Mouse (Mus musculus): ENCODE results near the gene Clock.

The Clock gene

DNA sequence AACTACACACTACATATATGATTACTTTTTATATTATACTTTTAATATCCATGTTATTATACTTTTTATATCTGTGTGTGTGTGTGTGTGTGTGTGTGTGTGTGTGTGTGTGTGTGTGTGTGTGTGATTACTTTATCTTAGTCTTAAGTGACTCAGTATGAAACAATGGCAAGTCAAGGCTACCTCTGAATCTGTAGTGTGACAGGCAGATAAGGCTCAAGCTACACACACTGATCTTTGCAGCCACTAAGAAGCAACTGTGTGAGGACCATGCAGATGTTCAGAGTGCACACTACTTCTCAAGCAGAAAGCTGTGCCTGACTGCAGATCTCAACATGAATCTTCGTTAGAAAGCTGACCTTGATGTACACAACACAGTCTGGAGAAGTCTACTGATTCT is 20.7 kb downstream of the Clock start:
- WGBS = 70% methylated on average over 1 of the region's 1 CpGs

DNA sequence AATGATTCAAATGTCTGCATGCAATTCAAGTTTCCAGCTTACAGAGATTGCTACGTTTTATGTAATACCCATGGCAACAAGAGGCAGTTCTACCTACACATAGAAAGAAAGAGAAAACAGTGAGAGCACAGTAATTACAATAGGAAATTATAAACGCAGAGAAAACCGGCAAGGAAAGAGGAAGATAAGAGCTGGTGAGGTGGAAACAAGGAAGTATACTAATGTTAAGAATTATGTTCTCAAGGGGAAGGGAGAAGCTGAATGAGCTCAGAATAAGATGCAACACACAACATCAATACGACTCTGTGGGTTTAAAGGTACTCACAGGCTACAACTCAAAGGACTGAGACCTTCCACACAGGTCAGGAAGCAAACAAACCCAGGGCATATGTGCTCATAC is 29.6 kb downstream of the Clock start:
- WGBS = 49% methylated on average over 4 of the region's 4 CpGs

DNA sequence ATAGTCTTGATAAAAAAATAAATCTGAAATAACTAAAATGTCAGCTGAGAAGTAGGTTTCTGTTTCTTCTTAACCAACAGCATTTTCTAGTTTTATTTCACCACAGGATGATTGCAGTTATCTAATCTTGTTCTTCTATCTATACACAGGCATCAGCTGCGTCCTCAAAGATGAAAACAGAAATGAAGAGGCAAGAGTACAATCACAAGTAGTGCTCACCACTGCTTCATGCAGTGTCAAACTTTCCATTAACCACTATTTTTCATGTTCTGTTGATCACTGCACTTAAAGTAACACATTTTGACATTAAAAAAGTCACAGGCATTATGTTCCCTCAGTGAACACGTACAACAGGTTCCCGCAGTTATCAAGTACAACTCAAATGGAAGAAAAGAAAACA is 53.6 kb downstream of the Clock start:
- WGBS = 83% methylated on average over 3 of the region's 3 CpGs

DNA sequence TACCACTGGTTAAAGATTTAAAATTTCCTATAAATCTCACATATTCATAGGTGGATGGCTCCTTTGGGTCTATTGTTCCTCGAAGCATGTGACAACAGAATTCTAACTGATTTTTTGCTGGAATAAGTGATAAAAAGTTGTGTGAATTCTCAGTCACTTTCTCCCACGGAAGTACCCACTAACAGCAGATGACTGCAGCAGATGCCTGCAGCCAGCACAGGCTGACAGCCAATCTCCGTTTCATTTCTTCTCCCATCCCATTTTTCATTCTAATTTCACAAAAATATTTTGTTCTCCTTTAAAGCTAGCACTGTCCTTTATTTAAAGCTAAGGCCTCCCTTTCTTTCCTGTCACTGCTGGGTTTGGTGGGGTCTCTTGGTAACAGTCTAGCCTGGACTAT is 59.2 kb downstream of the Clock start:
- WGBS = 48% methylated on average over 3 of the region's 3 CpGs

DNA sequence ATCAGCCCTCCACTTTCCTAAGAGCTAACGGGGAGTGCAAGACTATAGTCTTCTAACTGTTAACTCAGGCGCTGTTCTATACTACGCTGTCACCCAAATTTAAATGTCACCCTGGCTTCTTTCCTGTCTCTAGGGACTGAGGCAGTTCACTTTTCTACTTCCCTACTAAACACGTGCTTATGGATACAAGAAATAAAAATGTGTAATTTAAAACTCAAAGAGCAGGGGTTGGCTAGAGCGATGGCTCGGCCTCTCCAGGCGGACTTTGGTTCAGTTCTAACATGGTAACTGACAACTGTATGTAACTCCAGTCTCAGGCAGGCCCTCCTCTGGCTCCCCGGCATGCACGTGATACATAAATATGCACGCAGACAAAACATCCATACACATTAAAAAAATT is 60.2 kb downstream of the Clock start:
- 90% methylated on average over 10 of the region's 10 CpGs for WGBS

DNA sequence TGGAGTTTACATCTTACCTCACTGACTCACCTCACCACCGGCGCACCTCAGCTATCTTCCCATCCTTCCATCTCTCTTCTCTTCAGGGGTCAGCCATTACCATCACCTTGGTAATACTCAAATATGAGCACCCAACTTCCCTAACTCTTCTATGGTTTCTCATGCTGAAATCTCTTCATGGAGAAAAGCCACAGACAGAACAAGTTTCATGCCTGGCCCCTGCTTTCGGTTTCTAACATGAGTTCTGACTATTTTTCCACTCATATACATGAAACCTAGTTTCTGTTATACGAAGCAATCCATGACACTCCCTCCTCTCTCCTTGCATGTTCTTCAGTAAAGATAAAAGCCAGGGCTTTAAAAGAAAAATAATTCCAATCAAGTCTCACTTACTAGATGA is 60.7 kb downstream of the Clock start:
- WGBS = 97% methylated on average over 4 of the region's 4 CpGs

DNA sequence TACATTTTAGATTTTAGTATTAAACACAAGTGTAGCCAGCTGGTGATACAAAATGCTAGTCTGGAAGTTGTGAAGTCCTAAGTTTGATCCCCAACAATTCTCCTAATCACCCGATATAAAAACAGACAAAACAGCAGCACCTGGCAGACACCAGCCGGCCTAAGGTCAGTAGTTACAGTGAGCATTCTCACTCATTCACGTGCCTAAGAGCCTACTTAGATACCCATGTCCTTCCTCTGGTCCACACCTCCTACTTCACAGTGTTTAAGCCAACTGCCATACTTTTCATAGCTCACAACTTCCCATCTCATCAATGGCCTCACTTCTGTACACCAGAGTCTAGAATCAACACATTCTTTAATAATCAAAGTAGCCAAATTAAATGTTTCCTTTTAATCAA is 61.3 kb downstream of the Clock start:
- 78% methylated on average over 3 of the region's 3 CpGs for WGBS

DNA sequence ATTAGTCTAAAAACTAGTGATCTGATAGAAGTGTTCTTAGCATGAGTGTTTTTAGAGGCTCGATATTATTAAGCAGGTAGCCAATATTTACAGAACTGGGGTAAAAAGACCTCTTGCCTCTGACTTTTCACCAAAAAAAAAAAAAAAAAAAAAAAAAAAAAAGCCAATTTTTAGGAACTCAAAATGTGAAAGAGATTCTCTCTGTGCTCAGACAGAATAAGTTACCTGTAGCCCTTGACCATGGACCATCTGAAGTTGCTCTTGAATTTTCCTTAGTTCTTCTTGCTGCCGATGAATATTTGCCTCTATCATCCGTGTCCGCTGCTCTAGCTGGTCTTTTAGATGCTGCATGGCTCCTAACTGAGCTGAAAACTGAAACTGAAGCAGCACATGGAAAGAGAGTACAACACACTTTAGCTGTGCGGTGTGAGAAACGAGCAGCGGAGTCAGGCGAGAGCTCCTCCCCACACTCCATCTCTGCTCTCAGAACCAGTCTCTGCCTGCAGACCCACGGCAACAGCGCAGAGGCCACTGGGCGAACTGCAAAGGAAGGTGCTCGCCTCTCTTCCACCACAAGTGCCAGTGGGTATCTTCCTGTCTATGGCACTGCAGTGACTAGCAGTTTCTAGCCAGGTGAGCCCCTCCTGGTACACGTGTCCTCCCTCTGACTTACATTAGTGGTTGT is 73.3 kb downstream of the Clock start:
- WGBS = 95% methylated on average over 13 of the region's 13 CpGs

DNA sequence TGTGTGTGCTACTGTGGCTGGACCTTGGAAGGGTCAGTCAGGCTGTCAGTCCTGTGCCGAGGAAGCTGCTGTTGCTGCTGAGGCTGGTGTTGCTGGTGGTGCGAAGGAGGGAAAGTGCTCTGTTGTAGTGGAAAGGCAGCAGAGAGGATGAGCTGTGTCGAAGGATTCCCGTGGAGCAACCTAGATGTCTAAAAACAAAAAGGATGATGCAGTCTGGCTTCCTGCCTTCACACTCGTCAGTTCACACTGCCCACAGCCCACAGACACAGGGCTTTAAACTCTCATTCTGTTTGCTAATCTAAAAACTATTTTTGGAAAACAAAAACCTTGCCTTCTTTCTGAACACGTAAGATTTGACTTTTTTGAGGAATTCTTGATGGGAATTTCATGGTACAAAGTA is 87.9 kb downstream of the Clock start:
- 25% methylated on average over 6 of the region's 6 CpGs for WGBS

DNA sequence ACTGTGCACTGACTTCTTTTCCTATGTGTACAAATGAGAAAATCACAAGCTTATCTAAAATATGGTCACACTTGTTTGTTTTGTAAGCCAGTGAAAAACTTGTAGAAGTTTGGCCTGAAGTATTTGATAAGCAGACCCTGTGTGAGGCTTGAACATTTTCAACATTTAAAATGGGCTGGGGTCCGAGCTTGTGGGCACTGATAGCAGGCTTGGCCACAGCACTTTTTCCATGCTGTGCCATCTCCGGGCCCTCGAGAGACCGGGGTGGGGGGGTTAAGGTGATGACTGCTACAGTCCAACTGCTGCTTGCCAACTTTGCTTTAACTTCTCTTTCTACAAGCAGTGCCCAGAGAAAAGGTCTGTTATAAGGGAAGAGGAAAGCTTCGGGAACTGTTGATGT is 96.5 kb downstream of the Clock start:
- 84% methylated on average over 5 of the region's 5 CpGs for WGBS

DNA sequence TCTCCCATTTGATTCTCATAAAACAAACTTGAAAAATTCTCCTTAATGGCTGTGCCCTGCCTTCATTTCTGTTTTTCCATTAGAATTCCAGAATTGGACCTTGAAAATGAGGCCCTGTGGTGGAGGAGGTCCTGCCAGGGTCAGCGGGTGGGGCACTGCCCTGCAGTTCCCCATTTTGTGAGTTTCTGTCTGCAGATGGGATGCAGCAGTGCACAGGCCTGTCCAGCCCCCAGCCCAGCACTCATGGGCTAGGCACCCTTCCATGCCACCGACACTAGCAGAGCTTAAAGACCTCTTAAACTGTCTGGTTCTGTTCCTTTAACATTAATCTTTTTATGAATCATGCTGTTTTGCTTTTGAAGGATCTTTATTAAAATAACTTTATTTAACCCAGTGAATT is 98.7 kb downstream of the Clock start:
- WGBS = 79% methylated on average over 2 of the region's 2 CpGs

DNA sequence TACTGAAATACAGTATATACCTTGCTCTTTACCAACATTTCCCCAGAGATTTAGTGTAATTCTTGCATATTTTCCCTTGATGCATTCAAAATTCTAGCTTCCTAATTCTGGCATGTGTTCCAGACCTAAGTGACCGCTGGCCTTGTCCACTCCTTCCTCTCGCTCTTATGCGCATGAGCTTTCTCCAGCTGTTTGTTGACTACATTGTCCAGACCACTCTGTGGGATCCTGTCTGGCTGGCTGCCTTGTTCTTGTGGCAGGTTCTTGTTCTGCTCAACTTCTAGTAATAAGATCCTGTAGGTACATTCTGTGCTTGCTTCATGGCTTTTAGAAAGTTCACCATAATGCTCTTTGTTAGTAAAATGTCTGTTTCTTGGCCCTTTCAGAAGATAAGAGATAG is 101.4 kb downstream of the Clock start:
- 74% methylated on average over 3 of the region's 3 CpGs for WGBS

DNA sequence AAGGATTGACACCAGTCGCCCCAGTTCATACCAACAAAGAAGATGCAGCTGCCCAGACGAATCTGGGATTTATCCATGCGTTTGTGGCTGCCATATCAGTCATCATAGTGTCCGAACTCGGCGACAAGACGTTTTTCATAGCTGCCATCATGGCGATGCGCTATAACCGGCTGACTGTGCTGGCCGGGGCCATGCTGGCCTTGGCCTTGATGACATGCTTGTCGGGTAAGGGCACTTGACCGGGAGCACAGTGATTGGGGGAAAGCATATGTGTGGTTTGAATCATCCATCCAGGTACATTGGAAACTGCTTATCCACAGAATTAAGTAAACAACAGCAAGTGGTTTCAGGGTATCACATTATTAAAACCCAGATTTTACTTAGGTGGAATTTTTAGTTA is 105.2 kb downstream of the Clock start:
- 93% methylated on average over 13 of the region's 13 CpGs for WGBS

DNA sequence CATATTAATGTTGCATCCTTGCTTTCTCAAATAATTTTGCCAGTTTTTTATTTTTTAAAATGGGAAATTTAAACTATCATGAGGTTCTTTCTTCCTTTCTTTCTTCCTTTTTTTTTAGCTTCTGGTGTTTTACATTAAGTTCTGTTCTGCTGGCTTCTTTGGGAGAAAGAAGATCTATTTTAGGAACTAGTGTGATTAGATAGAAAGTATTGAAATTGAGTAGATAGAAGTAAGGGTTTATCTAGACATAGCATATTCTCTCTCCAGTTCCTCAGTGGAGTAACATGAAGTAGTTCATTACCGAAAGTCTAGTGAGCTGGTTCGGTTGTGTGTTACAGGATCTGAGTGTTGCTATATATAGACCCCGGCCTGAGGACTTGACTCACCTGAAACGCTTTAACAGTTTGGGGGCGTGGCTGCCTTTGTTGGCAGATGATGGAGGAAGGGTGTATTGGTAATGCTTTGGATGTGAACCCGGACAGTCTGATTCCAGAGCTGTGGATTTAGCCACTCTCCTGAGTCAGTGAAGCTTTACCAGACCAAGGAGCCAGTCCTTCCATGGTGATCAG is 110.1 kb downstream of the Clock start:
- 64% methylated on average over 6 of the region's 6 CpGs for WGBS

DNA sequence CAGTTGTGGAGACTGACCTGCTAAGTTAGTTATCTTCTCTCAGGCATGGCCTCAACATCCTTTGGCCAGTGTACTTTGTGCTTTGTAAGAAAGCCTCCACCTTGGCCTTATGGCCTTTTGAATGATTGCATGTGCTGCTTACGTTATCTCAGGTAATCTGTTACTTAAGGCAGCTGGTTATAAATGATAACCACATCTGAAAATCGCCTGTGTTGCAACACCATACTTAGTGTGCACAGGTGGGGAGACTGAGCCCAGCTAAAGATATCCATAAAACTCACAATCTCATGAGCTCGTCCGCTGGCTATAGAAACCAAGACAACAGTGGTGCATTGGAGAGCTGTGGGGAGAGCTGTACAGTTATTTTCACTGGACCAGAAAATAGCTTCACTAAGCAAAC is 114.0 kb downstream of the Clock start:
- WGBS = 91% methylated on average over 4 of the region's 4 CpGs

DNA sequence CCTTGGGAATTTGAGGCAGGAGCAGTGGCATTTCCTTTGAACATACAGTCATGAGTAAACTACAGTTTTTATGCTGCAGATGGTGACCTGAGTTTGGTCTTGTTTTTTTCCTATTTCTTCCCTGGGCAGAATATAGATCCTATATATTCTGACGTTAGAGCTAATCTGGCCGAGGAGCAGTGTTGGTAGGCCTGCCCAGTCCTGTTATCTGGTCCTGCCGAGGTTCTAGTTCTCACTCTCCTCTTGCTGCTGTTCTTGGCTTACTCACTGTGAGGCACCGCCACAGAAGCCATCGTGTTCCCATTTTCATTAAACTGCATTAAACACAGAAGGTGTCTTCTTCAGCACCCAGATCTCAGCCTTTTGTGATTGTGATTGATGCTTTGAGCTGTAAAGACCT is 116.7 kb downstream of the Clock start:
- 59% methylated on average over 5 of the region's 5 CpGs for WGBS

DNA sequence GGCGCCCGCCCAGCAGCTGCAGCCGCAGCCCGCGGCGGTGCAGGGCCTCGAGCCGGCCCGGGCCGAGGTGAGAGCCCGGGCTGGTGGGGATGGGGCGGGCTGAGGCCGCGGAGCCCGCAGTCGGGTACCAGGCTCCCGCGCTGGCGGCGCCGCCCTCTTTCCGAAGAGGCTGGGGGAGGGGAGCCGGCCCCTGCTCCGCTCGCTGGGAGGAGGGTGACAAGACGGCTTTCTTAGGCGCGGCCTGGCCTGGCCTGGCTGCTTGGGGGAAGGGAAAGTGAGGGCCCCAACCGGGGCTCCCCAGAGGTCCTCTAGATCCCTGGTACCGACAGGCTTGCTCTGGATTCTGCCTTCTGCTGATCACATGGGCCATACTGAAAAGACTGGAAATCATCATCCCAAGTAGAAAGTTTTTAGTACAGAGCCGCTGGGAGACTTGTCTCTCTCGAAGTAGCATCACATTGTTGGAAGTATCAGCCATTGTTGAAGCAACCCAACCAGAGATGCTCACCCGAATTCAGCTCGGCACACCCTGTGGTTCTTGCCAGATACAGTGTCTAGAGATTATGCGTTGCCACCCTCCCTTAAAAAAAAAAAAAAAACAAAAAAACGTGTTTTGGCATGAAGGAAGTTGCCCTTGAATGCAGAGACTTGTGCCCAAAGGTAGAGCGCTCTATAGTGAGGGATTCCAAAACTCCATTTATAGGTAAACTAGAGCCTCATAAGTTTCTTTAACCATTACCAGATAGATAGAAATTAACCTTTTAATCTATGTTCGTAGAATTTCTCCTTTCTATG is 120.1 kb downstream of the Clock start:
- WGBS = 3% methylated on average over 38 of the region's 38 CpGs

DNA sequence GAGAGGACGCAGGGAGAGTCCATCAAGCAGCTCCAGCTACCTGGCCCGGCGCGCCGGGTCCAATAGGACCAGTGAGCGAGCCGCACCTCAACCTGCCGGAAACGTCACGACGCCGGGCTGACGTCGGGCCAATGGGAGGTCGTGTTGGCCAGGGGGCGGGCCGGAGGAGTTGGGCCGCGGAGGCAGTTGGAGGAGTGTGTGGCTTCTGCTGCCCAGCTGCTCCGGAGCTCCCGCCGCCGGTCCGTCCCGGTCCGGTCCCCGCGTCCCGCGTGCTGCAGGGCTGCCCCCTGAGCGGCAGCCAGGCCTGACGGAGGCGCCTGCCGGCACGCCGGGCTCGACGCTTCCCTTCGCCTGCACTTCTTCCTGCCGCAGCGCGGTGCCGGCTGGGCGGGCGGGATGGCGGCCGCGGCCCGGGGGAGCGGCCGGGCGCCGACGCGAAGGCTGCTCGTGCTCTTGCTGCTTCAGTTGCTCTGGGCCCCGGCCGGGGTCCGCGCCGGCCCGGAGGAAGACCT is 120.8 kb downstream of the Clock start, which contains the start of gene Tmem165:
Gene Tmem165 (plus strand): TSS at position 131 of the 512 bp plus-strand sequence.
- under 1% methylated on average over 61 of the region's 62 CpGs for WGBS

DNA sequence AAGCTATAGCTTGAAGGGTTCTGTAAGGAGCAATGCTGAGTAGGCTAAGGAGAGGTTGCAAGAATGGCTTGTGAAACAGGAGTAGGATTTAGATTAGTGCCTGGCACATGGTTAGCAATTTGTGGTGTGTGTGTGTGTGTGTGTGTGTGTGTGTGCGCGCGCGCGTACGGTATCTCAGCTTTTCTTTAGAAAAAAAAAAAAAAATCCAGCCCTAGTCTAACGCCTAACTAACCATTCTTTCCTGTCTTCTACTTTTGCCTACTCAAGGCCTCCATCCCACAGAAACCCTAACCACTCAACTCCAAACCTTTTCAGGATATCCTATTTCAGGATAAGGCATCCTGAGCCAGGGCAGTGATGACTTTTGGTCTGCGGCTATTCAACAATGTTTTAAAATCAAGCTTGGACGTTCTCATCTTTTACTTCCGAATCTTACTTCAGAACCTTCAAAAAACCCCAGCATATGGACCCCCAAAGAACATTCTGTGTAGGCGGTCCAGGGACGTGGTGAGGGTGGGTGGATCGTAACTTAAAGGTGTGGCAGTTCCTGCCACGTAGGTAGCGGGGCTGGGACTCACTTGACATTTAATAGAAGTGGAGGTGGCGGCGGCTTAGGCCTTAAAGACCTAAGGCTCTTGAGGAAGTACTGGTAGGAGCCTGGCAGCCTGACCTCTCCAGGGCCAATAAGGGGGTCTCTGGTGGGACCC is 121.4 kb downstream of the Clock start:
- WGBS = 22% methylated on average over 17 of the region's 17 CpGs

DNA sequence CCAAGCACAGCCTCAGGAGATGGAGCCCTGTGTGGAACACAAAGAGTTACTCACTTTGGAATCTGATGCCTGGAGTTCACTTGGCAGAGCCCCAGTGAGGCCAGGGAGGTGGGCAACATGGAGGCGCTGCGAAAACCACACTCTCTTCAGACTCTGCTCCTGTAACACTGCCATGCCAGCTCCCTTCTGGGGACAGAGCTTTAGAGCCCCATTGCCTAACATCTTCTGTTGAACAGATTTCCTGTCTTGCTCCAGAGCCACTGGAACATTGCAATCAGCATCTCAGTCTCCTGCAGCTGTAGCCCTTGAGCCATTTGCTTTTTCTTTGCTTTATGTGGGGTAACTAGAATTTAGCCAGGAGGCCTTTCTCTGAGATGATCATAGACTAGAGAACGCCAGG is 122.3 kb downstream of the Clock start:
- 67% methylated on average over 3 of the region's 3 CpGs for WGBS

DNA sequence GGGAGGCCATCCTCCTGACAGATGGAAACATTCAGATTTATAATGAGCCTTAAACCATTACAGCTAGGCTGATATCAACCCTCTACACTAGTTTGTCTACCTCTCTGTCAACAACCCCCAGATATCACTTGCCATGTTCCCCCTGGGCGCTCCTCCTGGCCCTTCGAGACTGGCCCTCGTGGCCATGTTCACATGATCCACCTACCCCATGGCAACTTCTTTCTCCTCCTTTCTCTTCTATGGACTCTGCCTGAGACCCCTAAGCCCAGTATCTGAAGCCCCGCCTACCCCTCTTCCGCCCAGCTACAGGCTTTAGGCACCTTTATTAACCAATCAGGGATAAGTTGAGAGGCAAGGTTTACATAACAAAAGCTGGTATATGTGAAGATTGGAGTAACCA is 124.8 kb downstream of the Clock start:
- WGBS = 91% methylated on average over 5 of the region's 5 CpGs

DNA sequence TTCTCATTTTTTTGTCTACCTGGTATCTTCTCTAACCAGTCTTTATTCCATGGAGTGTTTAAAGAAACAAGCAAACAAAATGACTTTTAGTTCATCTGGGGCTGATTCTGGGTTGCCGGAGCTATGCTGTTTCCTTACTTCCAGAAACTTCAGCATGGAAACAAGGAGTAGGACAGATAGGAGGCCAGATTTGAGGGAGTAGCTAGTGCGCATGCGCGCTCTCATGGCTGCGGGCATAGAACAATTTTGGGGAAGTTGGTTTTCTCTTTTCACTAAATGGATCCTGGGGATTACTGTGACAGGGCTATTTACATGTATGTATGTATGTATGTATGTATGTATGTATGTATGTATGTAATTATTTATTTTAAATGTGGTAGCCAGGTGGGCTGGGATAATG is 125.4 kb downstream of the Clock start:
- 92% methylated on average over 5 of the region's 5 CpGs for WGBS

All from cerebral cortex, adult 2 months (tissue).